Mouse (Mus musculus) adrenal gland, adult 10 weeks (tissue): Measurements from ENCODE around the gene Mri1. TPM values are rescaled to one million over a fixed set of nuclear protein-coding genes. Genes with fewer than 3 reads are reported as not detected.

Source experiments
- polyA plus RNA-seq: library from polyadenylated mRNA; stranded (reverse); fragments of 350-450 nt; fragmentation: Illumina TruSeq; extraction: RNeasy Lipid Tissue Mini Kit (QIAGEN cat#74804); gene quantifications from one replicate; pipeline ENCODE4 v1.2.3, GENCODE M21; 2014; ENCODE audit warnings: low read depth, low replicate concordance

Mri1 gene
- polyA plus RNA-seq, result 4.1 TPM

GRCm38 (mm10) chr8:84256822-84257610, at the start of gene Mri1:
Mri1 (minus strand) TSS chr8:84257326.

GRCm38 (mm10) chr8:84269950-84270773, 13.0 kb upstream of the Mri1 start, which contains the start of gene Ccdc130:
Ccdc130 (minus strand) TSS chr8:84270380.

GRCm38 (mm10) chr8:84249257-84250170, 7.6 kb downstream of the Mri1 start, which contains the start of gene D8Ertd738e:
D8Ertd738e (minus strand) TSS chr8:84249719.

DNA sequence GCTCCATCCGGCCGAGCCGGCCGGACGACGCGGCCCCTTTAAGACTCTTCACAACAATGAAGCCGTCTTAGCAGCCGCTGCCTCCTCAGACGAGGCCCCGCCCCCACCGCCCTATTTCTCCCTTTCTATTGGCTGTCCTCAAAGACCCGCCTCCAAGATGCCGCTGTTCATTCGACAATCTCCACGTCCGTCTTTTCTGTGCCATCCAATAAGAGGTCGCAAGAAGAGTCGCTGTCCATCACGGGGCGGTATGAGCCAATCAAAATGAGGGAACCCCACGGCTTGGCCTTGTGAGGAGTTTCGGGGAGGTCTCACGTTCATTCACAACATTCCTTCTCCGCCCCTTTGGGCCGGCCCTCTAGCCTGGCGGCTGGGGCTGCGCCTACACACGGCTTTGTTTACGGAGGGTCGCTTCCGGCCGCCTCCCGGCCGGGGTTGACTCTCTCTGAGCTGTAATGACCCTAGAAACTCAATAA, 20.1 kb downstream of the Mri1 start, which contains the start of gene Zswim4:
Gene Zswim4, minus strand, starts transcription at position 58 of the 476 bp plus-strand sequence.

Other genes starting within 250 kb of the Mri1 start
- gene 2210011C24Rik, start 245.2 kb downstream of the Mri1 start, polyA plus RNA-seq, result not detected
- gene Palm3, start 235.9 kb downstream of the Mri1 start, polyA plus RNA-seq, result 0.76 TPM
- 0.35 TPM for gene Il27ra, start 214.7 kb downstream of the Mri1 start, polyA plus RNA-seq
- not detected for gene Rln3, start 212.3 kb downstream of the Mri1 start, polyA plus RNA-seq
- 2.3 TPM for gene Gm10643, start 192.2 kb downstream of the Mri1 start, polyA plus RNA-seq
- 0.64 TPM for gene Rfx1, start 190.5 kb downstream of the Mri1 start, polyA plus RNA-seq
- 1.3 TPM for gene Dcaf15, start 152.6 kb downstream of the Mri1 start, polyA plus RNA-seq
- not detected for gene Podnl1, start 131.3 kb downstream of the Mri1 start, polyA plus RNA-seq
- gene Cc2d1a, start 109.4 kb downstream of the Mri1 start, polyA plus RNA-seq, result 0.35 TPM
- not detected for gene 4930432K21Rik, start 109.3 kb downstream of the Mri1 start, polyA plus RNA-seq
- not detected for gene Nanos3, start 72.1 kb downstream of the Mri1 start, polyA plus RNA-seq
- gene Zswim4, start 20.3 kb downstream of the Mri1 start, polyA plus RNA-seq, result 0.52 TPM
- 5.3 TPM for gene D8Ertd738e, start 7.6 kb downstream of the Mri1 start, polyA plus RNA-seq
- gene Ccdc130, start 13.1 kb upstream of the Mri1 start, polyA plus RNA-seq, result 5.3 TPM
- 0.52 TPM for gene Cacna1a, start 131.1 kb upstream of the Mri1 start, polyA plus RNA-seq